Mouse (Mus musculus) liver, adult 2 months (tissue): Measurements from ENCODE around the gene Dlgap1. TPM values are rescaled to one million over a fixed set of nuclear protein-coding genes. Genes with fewer than 3 reads are reported as not detected.
A peak's percentile ranks its signal among the peaks of the same experiment; 100 is the strongest.

ENCODE experiments used
- DNase-seq: peaks from one replicate; pipeline ENCODE4 v3.0.0-alpha.2; 2011; ENCODE audit warnings: low read depth, low spot score; ENCODE audit errors: extremely low read depth
- H3K27ac ChIP-seq: fragments of 200-500 bp; replicated peaks from 2 replicates; pipeline ENCODE4 v1.5.1; 2012; ENCODE audit warnings: low read depth, mild to moderate bottlenecking, control low read depth, inconsistent platforms, low read length; ENCODE audit not compliant: insufficient read depth
- H3K27me3 ChIP-seq: fragments of 200-500 bp; 2 replicates; pipeline ENCODE4 v1.6.1; 2012; ENCODE audit warnings: mild to moderate bottlenecking, moderate library complexity, low read length, inconsistent platforms; ENCODE audit not compliant: control insufficient read depth, insufficient read depth
- H3K36me3 ChIP-seq: fragments of 200-500 bp; 2 replicates; pipeline ENCODE4 v1.6.1; 2012; ENCODE audit warnings: low read length, inconsistent platforms; ENCODE audit not compliant: control insufficient read depth, insufficient read depth
- H3K4me1 ChIP-seq: fragments of 200-500 bp; 2 replicates; pipeline ENCODE4 v1.6.1; 2011; ENCODE audit warnings: low read length; ENCODE audit not compliant: control insufficient read depth, insufficient read depth
- H3K4me3 ChIP-seq: fragments of 200-500 bp; 2 replicates; pipeline ENCODE4 v1.5.1; 2011; ENCODE audit warnings: low read depth, mild to moderate bottlenecking, control low read depth, low read length, moderate library complexity; ENCODE audit not compliant: insufficient read depth
- H3K79me2 ChIP-seq: fragments of 200-500 bp; 2 replicates; pipeline ENCODE4 v1.6.1; 2012; ENCODE audit warnings: inconsistent platforms, mild to moderate bottlenecking, low read length, moderate library complexity; ENCODE audit not compliant: control insufficient read depth, insufficient read depth
- H3K9ac ChIP-seq: fragments of 200-500 bp; 2 replicates; pipeline ENCODE4 v1.6.1; 2012; ENCODE audit warnings: low read depth, mild to moderate bottlenecking, control low read depth, inconsistent platforms, low read length
- CTCF ChIP-seq: fragments of 200-500 bp; IDR thresholded peaks from 2 replicates; pipeline ENCODE4 v1.5.1; 2011; ENCODE audit warnings: low read depth, low read length, control low read depth
- POLR2A ChIP-seq: fragments of 200-500 bp; IDR thresholded peaks from 2 replicates; pipeline ENCODE4 v1.6.1; 2011; ENCODE audit warnings: low read length, control low read depth; ENCODE audit not compliant: insufficient read depth; ENCODE audit errors: extremely low read depth
- WGBS: fragments of 180-500 bp; shearing (Covaris S2); methylation state at CpG from one replicate; pipeline ENCODE4 v1.1.7; 2018; 5-methylcytosine and 5-hydroxymethylcytosine counted together
- polyA plus RNA-seq: library from polyadenylated mRNA; depleted of rRNA; stranded (reverse); fragments of >200 nt; gene quantifications from 2 replicates; pipeline ENCODE4 v1.2.3, GENCODE M21; 2012
- total RNA-seq: library from RNA; depleted of rRNA; stranded (reverse); fragments of >200 nt; gene quantifications from 2 replicates; pipeline ENCODE4 v1.2.3, GENCODE M21; 2014

The Dlgap1 gene
- total and polyA plus RNA-seq, 2 experiments: 0.55 to 1.5 TPM

GRCm38 (mm10) chr17:69982236-69982923 lies 13.5 kb downstream of the Dlgap1 start:
- Histone ChIP-seq H3K9ac (no peak overlapping the region), H3K27ac (no peak overlapping the region), H3K27me3 (no peaks in the 10 kb centered on the region), H3K36me3 (no peaks in the 10 kb centered on the region), H3K4me1 (no peaks in the 10 kb centered on the region), H3K4me3 (no peak overlapping the region), H3K79me2 (no peaks in the 10 kb centered on the region)
- peak; percentile 53 for DNase-seq
- 24% methylated on average over 6 of the region's 6 CpGs for WGBS
- no peak for TF ChIP-seq CTCF

GRCm38 (mm10) chr17:69996406-69996805 lies 27.5 kb downstream of the Dlgap1 start:
- no peak for TF ChIP-seq CTCF
- TF ChIP-seq POLR2A: no peak
- no peak overlapping the region for H3K27ac ChIP-seq
- 85% methylated on average over 2 of the region's 2 CpGs for WGBS
- no peak overlapping the region for H3K9ac ChIP-seq
- H3K4me3 ChIP-seq: no peak overlapping the region
- no peaks in the 10 kb centered on the region for H3K27me3 ChIP-seq
- no peaks in the 10 kb centered on the region for H3K36me3 ChIP-seq
- no peak for DNase-seq
- no peaks in the 10 kb centered on the region for H3K79me2 ChIP-seq
- H3K4me1 ChIP-seq: no peaks in the 10 kb centered on the region

- TF ChIP-seq CTCF: no peak
- TF ChIP-seq POLR2A: no peak
- H3K4me1 ChIP-seq: no peaks in the 10 kb centered on the region
- H3K36me3 ChIP-seq: no peaks in the 10 kb centered on the region
- H3K9ac ChIP-seq: no peak overlapping the region
- H3K27ac ChIP-seq: no peak overlapping the region
- H3K4me3 ChIP-seq: no peak overlapping the region
- no peaks in the 10 kb centered on the region; the same call in 1 of the 2 replicates for H3K79me2 ChIP-seq
- no peaks in the 10 kb centered on the region for H3K27me3 ChIP-seq
- WGBS: 50% methylated on average over 3 of the region's 3 CpGs
- peak; percentile 38 for DNase-seq
These were observed 33.2 kb downstream of the Dlgap1 start for GRCm38 (mm10) chr17:70002026-70002425.

- no peak overlapping the region for H3K9ac ChIP-seq
- DNase-seq: peak; percentile 74
- TF ChIP-seq POLR2A: no peak
- no peak for TF ChIP-seq CTCF
- H3K27me3 ChIP-seq: no peaks in the 10 kb centered on the region
- H3K27ac ChIP-seq: no peak overlapping the region
- H3K79me2 ChIP-seq: no peaks in the 10 kb centered on the region; the same call in 1 of the 2 replicates
- H3K4me1 ChIP-seq: no peaks in the 10 kb centered on the region
- 67% methylated on average over 6 of the region's 6 CpGs for WGBS
- no peak overlapping the region for H3K4me3 ChIP-seq
- H3K36me3 ChIP-seq: no peaks in the 10 kb centered on the region
These were observed 35.8 kb downstream of the Dlgap1 start for GRCm38 (mm10) chr17:70004628-70005027.

GRCm38 (mm10) chr17:70007607-70008006 lies 38.7 kb downstream of the Dlgap1 start:
- TF ChIP-seq POLR2A (no peak), CTCF (no peak)
- DNase-seq: no peak
- Histone ChIP-seq H3K27ac (no peak overlapping the region), H3K36me3 (no peaks in the 10 kb centered on the region), H3K4me1 (no peaks in the 10 kb centered on the region), H3K27me3 (no peaks in the 10 kb centered on the region), H3K4me3 (no peak overlapping the region), H3K9ac (no peak overlapping the region), H3K79me2 (no peaks in the 10 kb centered on the region)
- 83% methylated on average over 5 of the region's 5 CpGs for WGBS

GRCm38 (mm10) chr17:70016511-70016910 lies 47.6 kb downstream of the Dlgap1 start:
- Histone ChIP-seq H3K79me2 (no peaks in the 10 kb centered on the region), H3K36me3 (no peaks in the 10 kb centered on the region), H3K27ac (no peak overlapping the region), H3K27me3 (no peaks in the 10 kb centered on the region), H3K9ac (no peak overlapping the region), H3K4me3 (no peak overlapping the region), H3K4me1 (no peaks in the 10 kb centered on the region)
- no peak for DNase-seq
- 69% methylated on average over 7 of the region's 7 CpGs for WGBS
- TF ChIP-seq CTCF (no peak), POLR2A (no peak)
